Mouse (Mus musculus): Measurements from ENCODE around the gene Boc.

GRCm38 (mm10) chr16:44491051-44491450, 67.6 kb downstream of the Boc start:
- TF ChIP-seq GATA1 (IDR thresholded peaks at IDR 0.05; ENCODE audit: low read length) = no peak
- TF ChIP-seq TAL1 (IDR thresholded peaks at IDR 0.05; ENCODE audit: low read length) = no peak
